Mouse (Mus musculus) ES-E14 (cell line): ENCODE measurements around the gene Stum. TPM values are rescaled to one million over a fixed set of nuclear protein-coding genes. Genes with fewer than 3 reads are reported as not detected.

Source experiments
- DNase-seq: peaks from one replicate; pipeline ENCODE4 v3.0.0-alpha.2; 2013; ENCODE audit warnings: low read depth, low spot score
- H3K27ac ChIP-seq: 2 replicates; pipeline ENCODE4 v1.5.1; 2012; ENCODE audit warnings: low read depth, mild to moderate bottlenecking, low read length, moderate library complexity, mixed read lengths; ENCODE audit not compliant: poor library complexity, insufficient read depth, severe bottlenecking
- H3K36me3 ChIP-seq: 2 replicates; pipeline ENCODE4 v1.6.1; 2012; ENCODE audit warnings: mild to moderate bottlenecking, low read length, moderate library complexity, mixed read lengths; ENCODE audit not compliant: control insufficient read depth, poor library complexity, insufficient read depth, severe bottlenecking
- H3K4me1 ChIP-seq, 2 experiments: fragments of 150-350 bp in 1 of 2; sonication (generic) in 1 of 2; 2 replicates each; pipeline ENCODE4 v1.6.1; 2012; ENCODE audit warnings: low read length in 2 of 2, mild to moderate bottlenecking in 1 of 2, mixed read lengths in 1 of 2; ENCODE audit not compliant: control insufficient read depth in 2 of 2, insufficient read depth in 2 of 2, poor library complexity in 1 of 2
- H3K4me3 ChIP-seq, 2 experiments: fragments of 150-350 bp in 1 of 2; sonication (generic) in 1 of 2; 2 replicates each; pipeline ENCODE4 v1.5.1; 2012; ENCODE audit warnings: low read length in 2 of 2, low read depth in 1 of 2, mild to moderate bottlenecking in 1 of 2, mixed read lengths in 1 of 2; ENCODE audit not compliant: insufficient read depth in 1 of 2, poor library complexity in 1 of 2, severe bottlenecking in 1 of 2
- H3K9ac ChIP-seq: 2 replicates; pipeline ENCODE4 v1.6.1; 2012; ENCODE audit warnings: low read depth, mild to moderate bottlenecking, low read length, mixed read lengths; ENCODE audit not compliant: poor library complexity, insufficient read depth, severe bottlenecking
- H3K9me3 ChIP-seq: fragments of 150-350 bp; sonication (generic); 2 replicates; pipeline ENCODE4 v1.6.1; 2012; ENCODE audit warnings: low read depth, mild to moderate bottlenecking, low read length; ENCODE audit not compliant: control insufficient read depth, insufficient read depth
- CHD2 ChIP-seq: IDR thresholded peaks from 2 replicates; pipeline ENCODE4 v1.6.1; 2014; ENCODE audit warnings: mild to moderate bottlenecking, low read depth, low read length, inconsistent platforms
- HCFC1 ChIP-seq: IDR thresholded peaks from 2 replicates; pipeline ENCODE4 v1.6.1; 2012; ENCODE audit warnings: low read length, inconsistent platforms, borderline replicate concordance; ENCODE audit not compliant: insufficient read depth
- MAFK ChIP-seq: IDR thresholded peaks from 2 replicates; pipeline ENCODE4 v1.6.1; 2014; ENCODE audit warnings: mild to moderate bottlenecking, low read depth, low read length, inconsistent platforms; ENCODE audit not compliant: insufficient read depth
- ZC3H11A ChIP-seq: IDR thresholded peaks from 2 replicates; pipeline ENCODE4 v1.6.1; 2012; ENCODE audit warnings: low read depth, mild to moderate bottlenecking, inconsistent platforms, low read length, borderline replicate concordance
- ZNF384 ChIP-seq: IDR thresholded peaks from 2 replicates; pipeline ENCODE4 v1.6.1; 2012; ENCODE audit warnings: low read depth, low read length, inconsistent platforms
- in situ Hi-C, 2 experiments: fragments of 600-800 bp; cut with MboI; formaldehyde crosslinking; loops; one replicate each; pipeline ENCODE4 v1.15.1; 2025; ENCODE audit warnings: low sequenced_read_pairs in 2 of 2, inconsistent platforms in 1 of 2; ENCODE audit not compliant: unreplicated experiment in 2 of 2
- total RNA-seq: library from RNA; depleted of rRNA; stranded (reverse); fragments of 300-350 nt; gene quantifications from 2 replicates; pipeline ENCODE4 v1.2.3, GENCODE M21; 2012

Stum gene
- total RNA-seq, 1 experiment = 0.18 TPM

- Histone ChIP-seq H3K4me3 (no peak overlapping the region), H3K36me3 (no peaks in the 10 kb centered on the region), H3K9ac (no peak overlapping the region), H3K27ac (no peak overlapping the region), H3K9me3 (no peaks in the 10 kb centered on the region), H3K4me1 (peaks cover 0 to 6% of the 10 kb centered on the region in 2 experiments; a peak in 2 of 4 replicates)
- no peak for DNase-seq
- no peak for TF ChIP-seq MAFK
- TF ChIP-seq HCFC1 = no peak
- no peak for TF ChIP-seq ZC3H11A
- TF ChIP-seq ZNF384 = no peak
- TF ChIP-seq CHD2 = no peak
- in situ Hi-C loops = loop anchor here in 1 of 2 experiments (10.0 kb wide), 1 partner anchor 118 kb away; no protein-coding TSS in a partner anchor
Measured at GRCm38 (mm10) chr1:180402481-180403081, 80.7 kb downstream of the Stum start.

GRCm38 (mm10) chr1:180401725-180402124 is 81.6 kb downstream of the Stum start:
- no peak overlapping the region for H3K4me3 ChIP-seq
- no peak overlapping the region for H3K27ac ChIP-seq
- no peaks in the 10 kb centered on the region for H3K36me3 ChIP-seq
- no peak overlapping the region for H3K9ac ChIP-seq
- H3K4me1 ChIP-seq = peaks cover 0 to 3% of the 10 kb centered on the region in 2 experiments; a peak in 2 of 4 replicates
- H3K9me3 ChIP-seq = no peaks in the 10 kb centered on the region
- TF ChIP-seq CHD2 (no peak), ZNF384 (no peak), ZC3H11A (no peak), MAFK (no peak), HCFC1 (no peak)
- in situ Hi-C loops = loop anchor here in 1 of 2 experiments (10.0 kb wide), 1 partner anchor 117 kb away; no protein-coding TSS in a partner anchor
- no peak for DNase-seq

- Histone ChIP-seq H3K4me1 (peaks cover 2 to 5% of the 10 kb centered on the region in 2 experiments; a peak in 3 of 4 replicates), H3K4me3 (no peak overlapping the region), H3K9ac (no peak overlapping the region), H3K9me3 (no peaks in the 10 kb centered on the region), H3K27ac (no peak overlapping the region), H3K36me3 (no peaks in the 10 kb centered on the region)
- DNase-seq = no peak
- TF ChIP-seq MAFK (no peak), ZNF384 (no peak), ZC3H11A (no peak), CHD2 (no peak), HCFC1 (no peak)
- in situ Hi-C loops = loop anchor here in 1 of 2 experiments (10.0 kb wide), 1 partner anchor 116 kb away; no protein-coding TSS in a partner anchor
Measured at GRCm38 (mm10) chr1:180400691-180401455, 82.4 kb downstream of the Stum start.

- Histone ChIP-seq H3K9me3 (no peaks in the 10 kb centered on the region), H3K4me3 (no peak overlapping the region), H3K36me3 (no peaks in the 10 kb centered on the region), H3K27ac (no peak overlapping the region), H3K9ac (no peak overlapping the region), H3K4me1 (peaks cover 6 to 11% of the 10 kb centered on the region in 2 experiments)
- in situ Hi-C loops = no loop called here
- DNase-seq = no peak
- TF ChIP-seq MAFK = no peak
- TF ChIP-seq ZC3H11A = no peak
- TF ChIP-seq HCFC1 = no peak
- no peak for TF ChIP-seq ZNF384
- TF ChIP-seq CHD2 = no peak
Measured at GRCm38 (mm10) chr1:180398446-180398845, 84.9 kb downstream of the Stum start.
